Mouse (Mus musculus): Measurements from ENCODE around the gene Gm42957.
"Not testable (repeated sequence)": the region's sequence is repeated elsewhere in the genome, so short reads cannot be mapped to it uniquely, and the experiment has no call there.

DNA sequence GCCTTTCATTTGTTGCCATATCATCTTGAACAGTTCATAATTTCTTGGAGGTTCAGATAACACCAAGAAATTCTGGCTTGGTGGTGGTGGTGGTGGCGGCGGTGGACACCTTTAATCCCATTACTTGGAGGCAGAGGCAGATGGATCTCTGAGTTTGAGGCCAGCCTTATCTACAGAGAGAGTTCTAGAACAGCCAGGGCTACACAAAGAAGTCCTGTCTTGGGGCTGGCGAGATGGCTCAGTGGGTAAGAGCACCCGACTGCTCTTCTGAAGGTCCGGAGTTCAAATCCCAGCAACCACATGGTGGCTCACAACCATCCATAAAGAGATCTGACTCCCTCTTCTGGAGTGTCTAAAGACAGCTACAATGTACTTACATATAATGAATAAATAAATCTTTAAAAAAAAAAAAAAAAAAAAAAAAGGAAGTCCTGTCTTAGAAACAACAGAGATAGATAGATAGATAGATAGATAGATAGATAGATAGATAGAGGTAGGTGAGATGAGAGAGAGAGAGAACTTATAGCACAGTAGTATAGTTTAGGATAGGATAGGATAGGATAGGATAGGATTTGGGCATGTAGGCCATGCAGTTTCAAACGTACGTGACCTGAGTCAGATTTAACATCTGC is 30.6 kb downstream of the Gm42957 start:
- not testable (repeated sequence) for TF ChIP-seq POLR2A (IDR thresholded peaks at IDR 0.05; ENCODE audit: control insufficient read depth, extremely low read depth, insufficient read depth, low read length, poor library complexity); CTCF (IDR thresholded peaks at IDR 0.05; ENCODE audit: borderline replicate concordance, control insufficient read depth, extremely low read depth, insufficient read depth, low read length, poor library complexity)
